Mouse (Mus musculus): ENCODE data around the gene Kcnj16.

GRCm38 (mm10) chr11:111064751-111065527 lies 97.1 kb downstream of the Kcnj16 start:
- TF ChIP-seq CTCF (conservative IDR thresholded peaks at IDR 0.05; ENCODE audit: insufficient read depth, insufficient read length, low read depth, low read length) (peak; percentile 69), POLR2A (IDR thresholded peaks at IDR 0.05; ENCODE audit: low read depth, low read length) (no peak)
